Mouse (Mus musculus) G1E (cell line): ENCODE data around the gene Simc1. TPM values are rescaled to one million over a fixed set of nuclear protein-coding genes. Genes with fewer than 3 reads are reported as not detected.

Source experiments
- ATAC-seq: 2 replicates; pipeline ENCODE4 v1.8.0; 2016; ENCODE audit warnings: mild to moderate bottlenecking; ENCODE audit not compliant: insufficient number of reproducible peaks, poor library complexity, low FRiP score, severe bottlenecking; ENCODE audit errors: extremely low read depth
- DNase-seq: peaks from one replicate; pipeline ENCODE4 v3.0.0; 2012; ENCODE audit warnings: low spot score
- H3K27me3 ChIP-seq: 2 replicates; pipeline ENCODE4 v1.6.1; 2012; ENCODE audit warnings: mild to moderate bottlenecking, low read length, inconsistent platforms; ENCODE audit not compliant: insufficient read depth
- H3K36me3 ChIP-seq: replicated peaks from 2 replicates; pipeline ENCODE3; 2012; ENCODE audit warnings: mild to moderate bottlenecking, inconsistent platforms
- H3K4me1 ChIP-seq: 2 replicates; pipeline ENCODE4 v1.6.1; 2012; ENCODE audit warnings: low read depth, low read length, inconsistent platforms, mixed read lengths; ENCODE audit not compliant: insufficient read depth
- H3K4me3 ChIP-seq: 2 replicates; pipeline ENCODE4 v1.5.1; 2012; ENCODE audit warnings: low read depth, mild to moderate bottlenecking, inconsistent platforms, low read length, moderate library complexity, mixed read lengths
- H3K9me3 ChIP-seq: replicated peaks from 2 replicates; pipeline ENCODE4 v1.6.1; 2012; ENCODE audit warnings: inconsistent platforms
- CTCF ChIP-seq: IDR thresholded peaks from 2 replicates; pipeline ENCODE4 v1.5.1; 2012; ENCODE audit warnings: low read depth, low read length, inconsistent platforms, mixed read lengths
- GATA1 ChIP-seq: IDR thresholded peaks from 2 replicates; pipeline ENCODE4 v1.6.1; 2012; ENCODE audit warnings: borderline replicate concordance, low read length, inconsistent platforms, mixed read lengths
- GATA2 ChIP-seq: IDR thresholded peaks from 2 replicates; pipeline ENCODE4 v1.6.1; 2012; ENCODE audit warnings: low read depth, low read length, inconsistent platforms, borderline replicate concordance
- POLR2AphosphoS5 ChIP-seq: IDR thresholded peaks from 2 replicates; pipeline ENCODE4 v1.6.1; 2012; ENCODE audit warnings: low read depth, low read length, inconsistent platforms; ENCODE audit not compliant: insufficient replicate concordance
- TAL1 ChIP-seq: conservative IDR thresholded peaks from 2 replicates; pipeline ENCODE4 v1.6.1; 2012; ENCODE audit warnings: low read depth, low read length, inconsistent platforms, mixed read lengths
- polyA plus RNA-seq: library from polyadenylated mRNA; stranded (reverse); fragments of >175 nt; gene quantifications from 2 replicates; pipeline ENCODE4 v1.2.3, GENCODE M21; 2012
- total RNA-seq, 2 experiments: library from RNA; stranded (forward) in 1 of 2; stranded (reverse) in 1 of 2; fragments of 200-1000 nt in 1 of 2; fragments of >200 nt in 1 of 2; fragmentation: Nextera tagmentation in 1 of 2; gene quantifications; 2 replicates each; pipeline ENCODE4 v1.2.3; 2014 to 2017

Gene Simc1
- total and polyA plus RNA-seq, 3 experiments, result 1.1 to 34.7 (median 5.8) TPM

DNA sequence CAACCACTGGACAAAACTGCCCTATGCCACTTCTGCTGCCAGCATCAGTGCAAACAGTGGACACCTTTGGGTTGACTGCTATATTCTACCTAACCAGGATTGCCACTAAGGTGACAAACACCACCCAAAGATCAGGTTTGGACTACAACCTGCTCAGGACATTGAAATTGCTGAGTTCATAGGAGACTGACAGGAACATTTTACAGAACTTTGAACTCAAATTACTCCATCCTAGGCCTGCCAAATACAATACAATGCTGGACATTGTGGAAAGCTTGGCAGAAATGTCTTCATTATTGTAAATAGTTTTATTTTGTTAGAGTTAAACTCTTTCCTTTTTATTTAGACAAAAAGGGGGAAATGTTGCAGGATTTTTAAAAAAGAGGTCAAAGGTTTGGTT is 17.6 kb downstream of the Simc1 start:
- no peak for TF ChIP-seq GATA2
- no peak for TF ChIP-seq TAL1
- no peak for TF ChIP-seq GATA1
- no peak for TF ChIP-seq CTCF
- TF ChIP-seq POLR2AphosphoS5, result no peak
- Histone ChIP-seq H3K27me3 (no peaks in the 10 kb centered on the region), H3K4me1 (no peaks in the 10 kb centered on the region), H3K9me3 (no peaks in the 10 kb centered on the region), H3K4me3 (no peak overlapping the region), H3K36me3 (peaks cover 26% of the 10 kb centered on the region)
- DNase-seq (no peak), ATAC-seq (no peak)

DNA sequence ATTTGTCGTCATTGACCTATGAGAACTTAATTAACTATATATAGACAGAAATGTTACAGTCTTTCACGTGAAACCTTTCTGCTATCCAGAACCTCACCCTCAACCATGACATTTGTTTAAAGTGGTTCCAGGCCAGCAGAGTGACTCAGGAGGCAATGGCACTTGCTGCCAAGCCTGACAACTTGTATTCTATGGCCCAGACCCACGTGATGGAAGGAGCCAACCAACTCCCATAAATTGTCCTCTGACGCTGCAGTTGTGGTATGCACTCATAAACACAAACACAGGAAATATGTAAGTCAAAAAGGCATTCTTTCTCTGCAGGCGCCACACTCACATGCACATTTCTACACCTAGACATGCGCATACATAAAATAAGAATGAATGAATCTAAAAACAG is 23.6 kb downstream of the Simc1 start:
- Histone ChIP-seq H3K4me1 (no peaks in the 10 kb centered on the region; the same call in 1 of the 2 replicates), H3K4me3 (no peak overlapping the region), H3K36me3 (peaks cover 62% of the 10 kb centered on the region), H3K27me3 (no peaks in the 10 kb centered on the region), H3K9me3 (no peaks in the 10 kb centered on the region)
- TF ChIP-seq TAL1, result no peak
- TF ChIP-seq GATA2, result no peak
- TF ChIP-seq GATA1, result no peak
- no peak for TF ChIP-seq POLR2AphosphoS5
- ATAC-seq, result no peak
- no peak for DNase-seq

DNA sequence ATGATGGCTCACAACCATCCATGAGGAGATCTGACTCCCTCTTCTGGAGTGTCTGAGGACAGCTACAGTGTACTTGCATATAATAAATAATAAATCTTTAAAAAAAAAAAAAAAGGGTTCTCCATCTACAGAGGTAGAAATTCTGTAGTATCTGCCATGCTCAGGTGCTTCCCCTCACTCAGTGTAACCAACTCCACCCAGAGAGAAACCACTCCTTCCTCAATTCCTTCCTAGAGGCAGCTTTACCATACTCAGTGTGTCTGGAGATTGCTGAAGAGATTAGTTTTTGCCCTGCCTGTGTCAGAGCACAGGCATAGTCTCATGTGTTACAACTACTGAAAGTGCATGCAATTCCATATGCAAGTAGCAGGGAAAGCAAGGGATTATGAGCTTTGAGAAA is 28.6 kb downstream of the Simc1 start:
- ATAC-seq (no peak), DNase-seq (no peak)
- Histone ChIP-seq H3K9me3 (no peaks in the 10 kb centered on the region), H3K4me1 (no peaks in the 10 kb centered on the region; the same call in 1 of the 2 replicates), H3K27me3 (no peaks in the 10 kb centered on the region), H3K36me3 (peaks cover 59% of the 10 kb centered on the region), H3K4me3 (no peak overlapping the region)
- TF ChIP-seq GATA2 (no peak), TAL1 (no peak), POLR2AphosphoS5 (no peak), GATA1 (no peak), CTCF (no peak)

DNA sequence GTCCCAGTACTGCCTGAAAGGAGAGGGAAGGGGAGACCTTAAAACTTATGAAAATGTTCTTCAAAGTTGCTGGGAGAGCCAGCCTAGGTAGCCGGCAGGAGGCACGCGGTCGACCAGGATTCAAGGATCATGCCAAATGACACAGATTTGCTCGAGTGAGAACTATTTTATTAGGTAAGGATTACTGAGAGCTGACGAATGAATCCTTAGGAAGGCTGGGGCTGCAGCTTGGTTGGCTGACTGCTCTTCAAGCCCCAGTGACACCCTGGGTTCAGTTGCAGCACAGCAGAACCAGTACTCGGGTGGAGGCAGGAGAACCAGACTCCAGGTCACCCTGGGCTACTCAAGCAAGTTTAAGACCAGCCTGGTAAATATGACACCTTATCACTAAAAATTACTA is 44.5 kb downstream of the Simc1 start:
- ATAC-seq, result no peak
- TF ChIP-seq TAL1, result no peak
- peaks cover 65% of the 10 kb centered on the region for H3K36me3 ChIP-seq

DNA sequence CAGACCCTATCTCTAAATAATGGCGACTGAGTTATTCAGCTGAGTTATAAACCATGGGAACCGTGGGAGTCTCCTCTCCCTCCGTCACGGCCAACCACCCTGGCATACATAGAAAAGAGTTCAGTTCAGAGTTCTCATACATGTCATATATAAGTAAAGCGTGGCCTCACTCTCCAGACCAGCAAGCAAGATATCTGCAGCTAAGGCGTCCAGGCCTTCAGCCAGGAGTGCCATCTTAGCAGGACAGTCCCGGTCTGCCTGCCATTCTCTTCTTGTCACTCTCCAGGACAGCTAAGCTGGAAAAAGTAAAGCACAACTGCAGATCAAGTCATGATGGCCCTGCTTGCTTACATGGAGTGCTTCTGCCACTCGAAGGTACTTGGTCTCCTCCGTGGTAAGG is 52.6 kb downstream of the Simc1 start:
- Histone ChIP-seq H3K27me3 (no peaks in the 10 kb centered on the region), H3K4me1 (peaks cover 8% of the 10 kb centered on the region; the same call in 1 of the 2 replicates), H3K4me3 (no peak overlapping the region), H3K9me3 (no peaks in the 10 kb centered on the region), H3K36me3 (peaks cover 93% of the 10 kb centered on the region)
- ATAC-seq (no peak), DNase-seq (no peak)
- TF ChIP-seq TAL1 (no peak), GATA1 (no peak), CTCF (no peak), POLR2AphosphoS5 (no peak), GATA2 (no peak)

More for the DNA sequence above, 44.5 kb downstream of the Simc1 start:
- no peaks in the 10 kb centered on the region for H3K27me3 ChIP-seq
- H3K9me3 ChIP-seq, result no peaks in the 10 kb centered on the region
- no peaks in the 10 kb centered on the region for H3K4me1 ChIP-seq
- DNase-seq, result no peak
- H3K4me3 ChIP-seq, result no peak overlapping the region

DNA sequence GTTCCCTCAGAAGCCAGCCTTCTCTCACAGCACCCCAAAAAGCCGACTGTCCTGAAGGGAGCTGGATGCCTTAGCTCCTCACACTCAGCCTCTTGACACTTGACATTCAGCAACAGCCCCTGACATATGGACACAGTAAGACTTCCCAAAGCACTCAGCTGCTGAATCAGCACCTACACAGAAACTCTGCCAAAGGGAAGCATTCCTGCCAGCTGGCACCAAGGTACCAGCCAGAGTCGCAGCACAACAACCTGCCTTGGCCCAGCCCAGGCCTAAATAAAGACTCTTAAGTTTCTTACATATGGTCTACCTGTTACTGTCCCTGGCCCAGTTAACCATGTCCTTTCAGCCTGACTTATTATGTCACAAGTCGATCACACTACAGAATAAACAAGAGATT is 53.2 kb downstream of the Simc1 start:
- Histone ChIP-seq H3K4me3 (no peak overlapping the region), H3K36me3 (peaks cover 93% of the 10 kb centered on the region), H3K4me1 (peaks cover 8% of the 10 kb centered on the region; the same call in 1 of the 2 replicates), H3K9me3 (no peaks in the 10 kb centered on the region), H3K27me3 (no peaks in the 10 kb centered on the region)
- no peak for TF ChIP-seq TAL1
- TF ChIP-seq POLR2AphosphoS5, result no peak
- no peak for DNase-seq
- ATAC-seq, result no peak

DNA sequence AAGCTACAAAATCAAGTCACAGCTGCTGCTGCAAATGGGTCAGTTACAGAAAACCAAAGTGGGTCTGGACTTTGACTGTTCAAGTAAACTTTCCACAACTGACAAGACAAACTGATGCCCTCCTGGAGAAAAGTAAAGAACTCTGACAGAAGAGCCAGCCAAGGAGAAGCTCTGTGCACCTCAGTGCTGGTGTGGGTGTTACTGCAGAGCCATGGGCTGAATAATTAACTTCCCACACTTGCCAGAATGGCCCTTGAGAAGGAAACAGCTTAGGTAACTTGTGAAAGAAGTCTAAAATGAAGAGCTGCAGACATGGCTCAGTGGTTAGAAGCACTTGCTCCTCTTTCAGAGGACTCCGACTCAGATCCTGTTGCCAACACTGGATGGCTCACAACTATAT is 54.1 kb downstream of the Simc1 start:
- no peaks in the 10 kb centered on the region for H3K9me3 ChIP-seq
- H3K36me3 ChIP-seq, result peaks cover 94% of the 10 kb centered on the region

More for the DNA sequence above, 54.1 kb downstream of the Simc1 start:
- no peaks in the 10 kb centered on the region for H3K27me3 ChIP-seq
- H3K4me1 ChIP-seq, result peaks cover 12% of the 10 kb centered on the region; the same call in 1 of the 2 replicates
- TF ChIP-seq GATA2, result no peak
- no peak for TF ChIP-seq GATA1
- TF ChIP-seq TAL1, result no peak
- no peak for TF ChIP-seq CTCF
- TF ChIP-seq POLR2AphosphoS5, result no peak
- H3K4me3 ChIP-seq, result no peak overlapping the region
- no peak for ATAC-seq
- no peak for DNase-seq
